Mouse (Mus musculus) stomach, postnatal 0 days (tissue): ENCODE measurements around the gene Tenm2. TPM values are rescaled to one million over a fixed set of nuclear protein-coding genes. Genes with fewer than 3 reads are reported as not detected.

Experiments used
- ATAC-seq: fragments of 200-750 bp; cut with Nextera tagmentation; 2 replicates; pipeline ENCODE4 v1.8.0; 2017; ENCODE audit not compliant: low FRiP score, low TSS enrichment
- DNase-seq: peaks from one replicate; pipeline ENCODE4 v3.0.0-alpha.2; 2016; ENCODE audit warnings: low spot score
- H3K27ac ChIP-seq: fragments of 300-500 bp; sonication (generic); replicated peaks from 2 replicates; pipeline ENCODE4 v1.5.1; 2014; ENCODE audit warnings: mild to moderate bottlenecking, control low read depth
- H3K27me3 ChIP-seq: fragments of 300-500 bp; sonication (generic); 2 replicates; pipeline ENCODE4 v1.6.1; 2014; ENCODE audit warnings: low read length; ENCODE audit not compliant: control insufficient read depth, insufficient read depth
- H3K36me3 ChIP-seq: fragments of 300-500 bp; sonication (generic); 2 replicates; pipeline ENCODE4 v1.6.1; 2014; ENCODE audit warnings: low read length, mixed read lengths; ENCODE audit not compliant: control insufficient read depth, insufficient read depth
- H3K4me1 ChIP-seq: fragments of 300-500 bp; sonication (generic); replicated peaks from 2 replicates; pipeline ENCODE4 v1.6.1; 2014; ENCODE audit warnings: antibody characterized with exemption; ENCODE audit not compliant: control insufficient read depth, insufficient read depth
- H3K4me2 ChIP-seq: fragments of 300-500 bp; sonication (generic); replicated peaks from 2 replicates; pipeline ENCODE4 v1.6.1; 2014; ENCODE audit warnings: low read depth, mild to moderate bottlenecking, control low read depth, moderate library complexity
- H3K4me3 ChIP-seq: fragments of 300-500 bp; sonication (generic); 2 replicates; pipeline ENCODE4 v1.5.1; 2014; ENCODE audit warnings: low read depth, low read length, control low read depth
- H3K9ac ChIP-seq: fragments of 300-500 bp; sonication (generic); 2 replicates; pipeline ENCODE4 v1.6.1; 2014; ENCODE audit warnings: mild to moderate bottlenecking, low read length, control low read depth, mixed read lengths
- H3K9me3 ChIP-seq: fragments of 300-500 bp; sonication (generic); 2 replicates; pipeline ENCODE4 v1.6.1; 2016; ENCODE audit warnings: low read length; ENCODE audit not compliant: control insufficient read depth
- CTCF ChIP-seq: IDR thresholded peaks from 2 replicates; pipeline ENCODE4 v1.5.1; 2016; ENCODE audit warnings: antibody characterized with exemption, low read depth, mild to moderate bottlenecking, moderate library complexity
- EP300 ChIP-seq: optimal IDR thresholded peaks from 2 replicates; pipeline ENCODE3; 2016; ENCODE audit warnings: antibody characterized with exemption
- WGBS: fragments of 180-500 bp; shearing (Covaris S2); extraction: QIAGEN DNeasy Blood & Tissue Kit; methylation state at CpG from one replicate; pipeline ENCODE4 v1.1.7; 2014; 5-methylcytosine and 5-hydroxymethylcytosine counted together
- polyA plus RNA-seq: library from polyadenylated mRNA; unstranded; fragments of >200 nt; fragmentation: Nextera tagmentation; extraction: Ambion mirVana; gene quantifications from 2 replicates; pipeline ENCODE4 v1.2.1, GENCODE M21; 2015

The Tenm2 gene
- polyA plus RNA-seq, 1 experiment from 2014 or later: 3.6 TPM

GRCm38 (mm10) chr11:37031305-37032055 lies 204.3 kb downstream of the Tenm2 start:
- no peak for DNase-seq
- Histone ChIP-seq H3K36me3 (no peaks in the 10 kb centered on the region), H3K9me3 (no peaks in the 10 kb centered on the region), H3K4me3 (no peak overlapping the region), H3K9ac (no peak overlapping the region), H3K4me1 (no peaks in the 10 kb centered on the region), H3K4me2 (no peak overlapping the region), H3K27me3 (no peaks in the 10 kb centered on the region), H3K27ac (no peak overlapping the region)
- no peak for TF ChIP-seq EP300
- TF ChIP-seq CTCF: no peak
- ATAC-seq: no peak
- WGBS: 63% methylated on average over 7 of the region's 7 CpGs

DNA sequence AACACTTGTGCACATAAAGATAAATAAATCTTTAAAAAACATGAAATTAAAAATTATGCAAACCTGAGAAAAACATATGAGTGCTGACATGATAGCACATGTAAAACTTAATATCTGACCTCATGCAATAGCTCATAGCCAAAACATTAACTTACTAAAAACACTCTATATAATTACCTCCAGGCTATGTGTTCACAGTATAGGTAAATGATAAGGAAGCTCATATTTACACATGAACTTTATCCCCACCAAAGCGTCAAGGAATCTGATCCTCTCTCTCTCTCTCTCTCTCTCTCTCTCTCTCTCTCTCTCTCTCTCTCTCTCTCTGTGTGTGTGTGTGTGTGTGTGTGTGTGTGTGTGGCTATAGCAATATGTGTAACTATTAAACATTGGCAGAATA lies 223.9 kb downstream of the Tenm2 start:
- Histone ChIP-seq H3K4me3 (no peak overlapping the region), H3K4me2 (no peak overlapping the region), H3K36me3 (no peaks in the 10 kb centered on the region), H3K27ac (no peak overlapping the region), H3K27me3 (no peaks in the 10 kb centered on the region), H3K9me3 (no peaks in the 10 kb centered on the region), H3K4me1 (no peaks in the 10 kb centered on the region), H3K9ac (no peak overlapping the region)
- 32% methylated on average over 1 of the region's 1 CpGs for WGBS
- ATAC-seq (no peak), DNase-seq (no peak)
- TF ChIP-seq EP300 (no peak), CTCF (no peak)

DNA sequence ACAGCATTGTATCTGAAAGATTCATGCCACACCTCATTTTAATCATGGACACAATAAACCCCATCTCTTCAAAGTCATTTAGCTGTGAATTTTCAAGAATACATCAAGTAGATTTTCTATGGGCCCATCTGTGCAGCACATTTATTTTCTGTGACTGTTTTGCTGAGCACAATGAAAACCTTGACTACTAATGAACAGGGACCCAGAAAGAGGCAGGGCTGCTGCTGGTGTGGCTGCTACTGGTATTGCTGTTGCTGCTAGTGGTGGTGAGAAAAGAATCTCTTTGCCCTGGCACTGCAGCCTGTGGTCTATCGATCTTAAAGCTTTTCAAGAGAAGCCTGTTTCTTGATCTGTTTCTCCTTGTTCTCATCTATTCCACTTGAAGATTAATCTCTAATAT lies 226.5 kb downstream of the Tenm2 start:
- no peak for DNase-seq
- H3K4me3 ChIP-seq: no peak overlapping the region
- H3K4me1 ChIP-seq: no peaks in the 10 kb centered on the region
- H3K36me3 ChIP-seq: no peaks in the 10 kb centered on the region
- 79% methylated on average over 1 of the region's 1 CpGs for WGBS
- H3K9me3 ChIP-seq: no peaks in the 10 kb centered on the region
- H3K27ac ChIP-seq: no peak overlapping the region
- no peak for TF ChIP-seq EP300
- TF ChIP-seq CTCF: no peak
- H3K9ac ChIP-seq: no peak overlapping the region
- no peak for ATAC-seq
- H3K4me2 ChIP-seq: no peak overlapping the region
- no peaks in the 10 kb centered on the region for H3K27me3 ChIP-seq

DNA sequence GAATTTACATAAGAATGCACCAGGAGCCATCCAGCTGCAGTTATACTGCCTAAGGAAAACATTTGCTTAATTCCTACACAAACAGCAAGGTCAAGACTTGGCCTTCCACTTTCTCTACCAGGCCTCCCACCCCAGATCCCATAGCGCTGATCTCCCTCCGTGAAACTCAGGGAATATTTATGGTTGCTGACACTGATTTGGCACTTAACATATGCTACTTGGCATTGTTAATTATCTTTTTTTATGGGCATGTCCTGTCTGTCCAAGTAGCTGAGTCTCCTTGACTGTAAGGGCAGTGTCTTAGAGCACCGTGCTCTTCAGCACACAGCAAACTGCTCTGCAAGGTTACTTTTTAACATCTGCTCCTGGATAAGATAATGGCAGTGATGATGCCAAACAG lies 238.1 kb downstream of the Tenm2 start:
- H3K9me3 ChIP-seq: no peaks in the 10 kb centered on the region
- no peaks in the 10 kb centered on the region for H3K4me1 ChIP-seq
- H3K9ac ChIP-seq: no peak overlapping the region
- no peaks in the 10 kb centered on the region for H3K36me3 ChIP-seq
- no peak overlapping the region for H3K27ac ChIP-seq
- no peak for TF ChIP-seq EP300
- no peak for TF ChIP-seq CTCF
- H3K4me3 ChIP-seq: no peak overlapping the region
- H3K27me3 ChIP-seq: no peaks in the 10 kb centered on the region
- WGBS: 36% methylated on average over 3 of the region's 3 CpGs
- no peak for ATAC-seq
- DNase-seq: no peak
- no peak overlapping the region for H3K4me2 ChIP-seq

GRCm38 (mm10) chr11:36990895-36991294 lies 244.9 kb downstream of the Tenm2 start:
- Histone ChIP-seq H3K27me3 (no peaks in the 10 kb centered on the region), H3K9ac (no peak overlapping the region), H3K4me3 (no peak overlapping the region), H3K9me3 (no peaks in the 10 kb centered on the region), H3K27ac (no peak overlapping the region), H3K4me2 (no peak overlapping the region), H3K4me1 (no peaks in the 10 kb centered on the region), H3K36me3 (no peaks in the 10 kb centered on the region)
- WGBS: 62% methylated on average over 3 of the region's 3 CpGs
- ATAC-seq: no peak
- no peak for TF ChIP-seq EP300
- TF ChIP-seq CTCF: no peak
- DNase-seq: no peak

- WGBS: 43% methylated on average over 5 of the region's 5 CpGs
- Histone ChIP-seq H3K36me3 (no peaks in the 10 kb centered on the region), H3K27me3 (no peaks in the 10 kb centered on the region), H3K4me1 (no peaks in the 10 kb centered on the region), H3K4me2 (no peak overlapping the region), H3K27ac (no peak overlapping the region), H3K9ac (no peak overlapping the region), H3K4me3 (no peak overlapping the region), H3K9me3 (no peaks in the 10 kb centered on the region)
- ATAC-seq (no peak), DNase-seq (no peak)
- peak; percentile 66 for TF ChIP-seq CTCF
- no peak for TF ChIP-seq EP300
Observed at GRCm38 (mm10) chr11:36988776-36989565, 246.8 kb downstream of the Tenm2 start.
